Mouse (Mus musculus) erythroid progenitor cell, adult 5-6 weeks (primary cell): Measurements from ENCODE around the gene 9430038I01Rik. TPM values are rescaled to one million over a fixed set of nuclear protein-coding genes. Genes with fewer than 3 reads are reported as not detected.

ENCODE experiments used
- ATAC-seq: replicated peaks from 2 replicates; pipeline ENCODE4 v1.8.0; 2016; ENCODE audit warnings: moderate number of reproducible peaks, mild to moderate bottlenecking, moderate TSS enrichment, inconsistent platforms; ENCODE audit not compliant: poor library complexity, low FRiP score, severe bottlenecking
- total RNA-seq, 2 experiments: library from RNA; stranded (forward) in 1 of 2; stranded (reverse) in 1 of 2; fragments of 150-400 nt in 1 of 2; fragments of 186-747, 209-891 nt in 1 of 2; gene quantifications; 2 replicates each; pipeline versions ENCODE4 v1.2.3 to v1.2.4; 2015 to 2017; ENCODE audit warnings: low replicate concordance in 2 of 2

The 9430038I01Rik gene
- total RNA-seq, 2 experiments from 2014 or later: 0.23 to 6.3 TPM

DNA sequence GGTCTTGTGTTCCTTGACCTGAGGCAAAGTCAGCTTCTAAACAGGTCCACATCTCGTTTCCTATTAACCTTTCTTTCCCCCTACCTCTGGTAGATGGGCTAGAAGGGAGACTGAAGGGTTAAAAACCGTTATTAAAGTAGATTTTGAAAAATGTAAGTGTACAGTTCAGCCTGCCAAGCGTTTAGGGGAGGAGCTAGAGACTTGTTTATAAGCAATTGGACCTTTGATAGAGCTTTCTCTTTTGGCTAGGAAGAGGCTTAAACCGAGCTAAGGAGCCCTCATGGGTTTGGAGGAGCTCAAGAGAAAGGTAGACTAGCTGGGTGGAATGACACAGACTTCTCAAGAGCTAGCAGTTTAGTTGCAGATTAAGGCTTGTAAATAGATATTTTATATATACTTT is 38.8 kb downstream of the 9430038I01Rik start:
- no peak for ATAC-seq

DNA sequence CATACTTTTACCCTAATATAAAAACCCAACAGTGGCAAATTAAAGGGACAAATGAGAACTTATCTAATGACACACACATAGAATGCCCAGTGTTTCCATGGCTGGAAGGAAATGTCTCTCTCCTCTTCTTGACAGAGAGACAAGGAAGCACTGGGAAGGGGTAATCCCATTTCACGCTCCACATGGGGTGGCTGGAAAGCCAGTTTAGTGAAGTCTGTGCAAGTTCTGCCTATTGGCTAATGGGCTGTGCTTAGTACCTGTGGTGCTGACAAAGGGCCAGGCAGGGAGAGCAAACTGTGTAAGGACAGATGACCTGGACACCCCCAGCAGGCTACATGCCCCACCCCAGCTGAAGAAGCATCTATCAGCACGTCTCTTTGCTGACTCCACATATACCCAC is 40.4 kb downstream of the 9430038I01Rik start:
- no peak for ATAC-seq

DNA sequence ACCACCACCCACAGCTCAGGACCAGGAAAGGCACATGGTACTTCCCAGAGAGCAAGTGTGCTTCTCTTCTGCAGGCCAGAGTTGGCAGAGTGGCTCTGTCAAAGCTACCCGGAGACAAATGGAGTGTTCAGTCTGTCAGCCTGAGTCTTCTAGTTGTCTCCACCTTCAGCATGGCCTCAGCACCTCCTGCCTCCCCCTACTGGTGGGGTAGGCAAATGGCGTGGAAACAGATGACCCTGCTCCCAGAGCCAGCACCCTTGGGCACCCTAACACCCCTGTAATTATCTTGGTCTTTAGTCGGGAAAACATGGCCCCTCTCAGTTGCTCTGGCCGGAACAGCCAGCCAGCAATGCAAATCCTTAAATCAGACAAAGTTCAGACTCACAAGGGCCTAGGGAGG is 43.8 kb downstream of the 9430038I01Rik start:
- ATAC-seq: no peak

DNA sequence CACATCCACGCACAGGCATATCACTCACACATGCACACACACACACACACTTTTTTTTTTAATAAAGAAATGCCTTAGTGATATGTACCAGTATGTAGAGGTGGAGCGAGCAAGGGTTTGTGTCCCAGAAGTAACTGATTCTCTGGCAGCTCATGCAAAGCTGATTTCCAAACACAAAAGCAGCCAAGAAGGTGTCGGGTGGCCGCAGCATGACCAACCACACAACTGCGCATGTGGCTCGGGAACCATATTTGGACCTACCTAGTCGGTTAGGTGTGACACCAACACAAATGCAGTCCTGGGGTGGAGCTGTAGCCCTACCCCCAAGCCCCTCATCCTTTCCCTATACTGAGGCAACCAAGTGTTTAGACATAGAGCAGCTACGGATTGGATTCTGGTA is 45.5 kb downstream of the 9430038I01Rik start:
- no peak for ATAC-seq

DNA sequence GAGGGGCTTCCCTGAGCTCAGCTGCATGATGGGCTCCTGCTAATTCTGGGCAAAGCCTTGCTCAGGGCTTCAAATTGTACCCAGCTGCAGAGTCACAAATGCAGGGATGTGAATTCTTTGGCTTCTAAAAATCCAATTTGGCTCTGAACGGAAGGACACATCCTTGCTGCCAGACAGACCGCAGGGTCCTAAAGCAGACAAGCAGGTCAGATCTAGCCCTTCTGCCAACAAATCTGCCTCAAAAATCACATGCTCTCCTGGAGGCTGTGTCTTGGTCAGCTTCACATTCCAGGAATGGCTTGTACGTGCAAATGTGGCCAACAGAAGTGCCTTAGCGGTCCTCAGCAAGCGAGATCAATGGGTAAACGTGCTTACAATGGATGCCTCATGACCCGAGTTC is 46.0 kb downstream of the 9430038I01Rik start:
- no peak for ATAC-seq

DNA sequence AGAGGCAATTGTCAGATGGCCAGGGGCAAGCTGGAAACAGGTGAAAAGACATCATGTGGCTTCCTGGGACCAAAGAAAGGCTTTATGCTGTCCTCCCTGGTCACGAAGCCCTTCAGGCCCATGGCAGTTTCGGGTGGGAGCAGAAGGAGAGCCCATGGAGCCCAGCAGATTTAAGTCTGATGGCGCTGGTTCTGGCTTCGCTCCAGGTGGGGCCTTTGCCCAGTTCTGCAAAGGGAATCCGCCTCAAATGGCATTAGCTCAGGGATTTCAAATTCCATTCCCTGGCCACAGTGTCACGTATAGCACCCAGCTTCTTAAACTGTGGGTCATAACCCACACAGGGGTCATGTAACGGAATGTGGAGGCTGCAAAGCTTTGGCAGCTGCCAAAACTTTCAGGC is 63.7 kb downstream of the 9430038I01Rik start:
- ATAC-seq: no peak

DNA sequence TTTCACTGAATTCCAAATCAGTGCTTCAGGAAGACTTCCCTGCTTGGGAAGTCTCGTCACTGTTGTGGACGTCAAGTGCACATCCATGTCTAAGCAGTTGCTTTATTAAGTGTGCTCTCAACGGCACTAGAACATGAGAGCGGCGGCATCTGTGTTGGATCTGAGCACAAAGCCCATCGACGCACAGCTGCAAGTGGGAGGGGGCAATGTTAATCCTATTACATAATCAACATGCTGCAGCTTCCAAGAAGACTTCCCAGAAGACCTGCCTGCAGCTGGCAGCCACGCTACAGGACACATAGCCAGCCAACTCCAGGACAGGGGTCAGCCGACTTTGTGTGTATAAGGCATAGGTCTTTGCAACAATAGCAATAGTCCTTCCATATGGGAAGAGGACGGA is 64.5 kb downstream of the 9430038I01Rik start:
- no peak for ATAC-seq

DNA sequence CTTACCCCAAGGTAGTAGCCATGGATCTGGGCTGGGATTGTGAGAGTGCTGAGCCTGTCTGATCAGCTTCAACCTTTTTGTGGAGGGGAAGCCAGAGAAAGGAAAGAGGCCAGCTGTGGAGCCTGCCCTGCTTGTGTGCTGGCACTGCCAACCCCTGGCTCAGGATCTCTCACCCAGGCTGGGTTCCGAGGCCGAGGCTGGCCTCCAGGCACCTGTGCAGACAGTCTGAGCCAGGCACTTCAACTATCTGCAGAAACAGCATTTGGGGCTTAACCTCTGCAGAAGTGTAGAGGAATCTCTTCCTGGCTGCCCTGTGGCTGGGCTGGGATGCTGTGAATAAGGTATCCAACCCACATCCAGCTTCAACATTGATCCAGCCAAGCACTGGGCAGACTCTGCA is 76.6 kb downstream of the 9430038I01Rik start:
- no peak for ATAC-seq

Other genes with a start within 250 kb of the 9430038I01Rik start
- 0.72 TPM in 1 of 2 replicates, not detected in the other for gene Ebf3, start 96.3 kb downstream of the 9430038I01Rik start, total RNA-seq (2015; ENCODE audit: low replicate concordance)
- 0.08 and 1.4 TPM in 2 replicates for gene Ebf3, start 96.3 kb downstream of the 9430038I01Rik start, total RNA-seq (2017; ENCODE audit: low replicate concordance)
- 11.9 and 21.4 TPM in 2 replicates for gene Glrx3, start 26.9 kb upstream of the 9430038I01Rik start, total RNA-seq (2015; ENCODE audit: low replicate concordance)
- 19.8 and 20.6 TPM in 2 replicates for gene Glrx3, start 26.9 kb upstream of the 9430038I01Rik start, total RNA-seq (2017; ENCODE audit: low replicate concordance)